Mouse (Mus musculus): ENCODE data around the gene Prkce. TPM values are rescaled to one million over a fixed set of nuclear protein-coding genes. Genes with fewer than 3 reads are reported as not detected.

Gene Prkce
- polyA plus RNA-seq, 1 experiment from 2014 or later: 2.0 TPM

DNA sequence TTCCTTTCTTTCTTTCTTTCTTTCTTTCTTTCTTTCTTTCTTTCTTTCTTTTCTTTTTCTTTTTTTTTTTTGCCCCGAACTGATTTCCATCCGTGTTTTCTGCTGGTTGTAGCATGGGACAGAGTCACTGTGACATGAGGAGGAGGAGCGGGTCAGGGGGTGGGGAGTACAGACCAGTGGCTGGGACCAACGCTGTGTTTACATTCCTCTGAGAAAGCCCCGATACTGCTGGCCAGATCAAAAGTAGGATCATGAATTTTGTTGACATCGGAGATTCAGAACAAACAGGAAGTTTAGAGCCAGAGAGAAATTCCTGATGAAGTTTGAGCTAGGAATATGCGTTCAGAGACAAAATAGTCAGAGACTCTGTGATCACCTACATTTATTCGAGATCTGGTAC lies 405.0 kb downstream of the Prkce start:
- 42% methylated on average over 8 of the region's 8 CpGs for WGBS (ENCODE audit: insufficient replicate concordance)
- DNase-seq (no peak), ATAC-seq (no peak; the same call in 1 of the 2 replicates)
- TF ChIP-seq CTCF (IDR thresholded peaks at IDR 0.05; ENCODE audit: low read depth): no peak
- no peak for TF ChIP-seq EP300 (IDR thresholded peaks at IDR 0.05; ENCODE audit: low read depth)
- H3K4me3 ChIP-seq (ENCODE audit: low read depth, low read length): no peak overlapping the region
- no peaks in the 10 kb centered on the region for H3K9me3 ChIP-seq (ENCODE audit: low read length)
- H3K27ac ChIP-seq (ENCODE audit: low read depth): no peak overlapping the region
- H3K27me3 ChIP-seq (ENCODE audit: insufficient read depth, low read length): no peaks in the 10 kb centered on the region
- 0 out of 2 replicates have a peak, but pooled peaks cover 5% of the 10 kb centered on the region for H3K4me1 ChIP-seq (ENCODE audit: insufficient read depth)
- no peaks in the 10 kb centered on the region for H3K36me3 ChIP-seq (replicated peaks; ENCODE audit: insufficient read depth, low read length)
- 0 out of 2 replicates have a peak overlapping the region, but pooled peaks have one; percentile 7 for H3K4me2 ChIP-seq (ENCODE audit: low read depth, low read length)
- H3K9ac ChIP-seq (replicated peaks): no peak overlapping the region

DNA sequence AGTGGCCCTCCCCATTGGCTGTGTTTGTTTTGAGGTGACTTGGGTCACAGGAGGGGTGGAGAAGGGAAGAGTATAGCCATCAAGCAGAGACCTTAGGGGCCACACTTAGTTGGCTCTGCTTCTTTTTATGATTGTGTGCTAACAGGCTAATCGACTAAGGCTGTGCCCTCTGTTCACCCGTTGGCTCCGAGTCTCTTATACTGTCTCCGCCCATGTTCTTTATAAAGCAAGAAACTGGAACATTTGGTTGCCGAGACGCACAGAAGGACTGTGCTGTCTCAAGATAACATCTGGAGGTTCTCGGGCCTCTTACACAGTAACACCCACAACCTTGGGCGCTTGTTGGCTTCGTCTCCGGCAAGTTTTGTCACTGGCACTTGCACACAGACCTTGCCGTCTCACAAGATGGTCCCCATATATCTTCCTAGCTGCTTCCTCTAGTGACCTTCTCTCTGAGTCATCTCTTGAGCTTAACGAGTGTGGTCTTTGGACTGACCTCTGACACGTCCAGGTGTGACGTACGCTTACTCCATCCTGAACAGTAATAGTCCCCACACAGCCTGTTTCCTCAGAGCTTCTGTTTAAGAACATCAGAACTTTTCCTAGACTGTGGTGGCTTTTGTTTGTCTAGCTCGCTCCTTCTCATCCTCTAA lies 406.1 kb downstream of the Prkce start:
- TF ChIP-seq EP300 (IDR thresholded peaks at IDR 0.05; ENCODE audit: low read depth): no peak
- no peak for TF ChIP-seq CTCF (IDR thresholded peaks at IDR 0.05; ENCODE audit: low read depth)
- Histone ChIP-seq H3K4me2 (ENCODE audit: low read depth, low read length) (no peak overlapping the region), H3K4me1 (ENCODE audit: insufficient read depth) (0 out of 2 replicates have a peak, but pooled peaks cover 5% of the 10 kb centered on the region), H3K9ac (replicated peaks) (no peak overlapping the region), H3K27ac (ENCODE audit: low read depth) (no peak overlapping the region), H3K4me3 (ENCODE audit: low read depth, low read length) (no peak overlapping the region), H3K9me3 (ENCODE audit: low read length) (no peaks in the 10 kb centered on the region), H3K27me3 (ENCODE audit: insufficient read depth, low read length) (no peaks in the 10 kb centered on the region), H3K36me3 (replicated peaks; ENCODE audit: insufficient read depth, low read length) (no peaks in the 10 kb centered on the region)
- WGBS (ENCODE audit: insufficient replicate concordance): 80% methylated on average over 16 of the region's 16 CpGs
- DNase-seq: no peak
- no peak for ATAC-seq

DNA sequence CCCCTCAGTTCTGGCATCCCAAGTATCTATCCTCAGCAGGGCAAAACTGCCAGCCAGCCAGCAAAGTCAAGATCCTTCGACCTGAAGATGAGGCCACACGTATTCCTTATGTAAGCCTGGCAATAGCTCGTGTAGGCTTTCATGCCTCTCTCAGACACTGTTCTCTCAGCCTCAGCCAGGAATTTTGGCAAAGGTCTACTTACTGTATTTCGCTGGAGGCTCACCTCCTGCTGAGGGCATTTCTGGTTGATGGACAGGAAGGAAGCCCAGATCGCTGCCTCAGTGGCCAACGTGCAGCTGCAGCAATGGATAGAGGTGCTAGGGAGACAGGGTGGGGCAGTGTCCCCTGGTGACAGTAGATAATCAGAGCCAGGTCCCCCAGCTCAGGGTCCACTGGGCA lies 413.1 kb downstream of the Prkce start:
- Histone ChIP-seq H3K4me1 (ENCODE audit: insufficient read depth) (no peaks in the 10 kb centered on the region), H3K4me3 (ENCODE audit: low read depth, low read length) (no peak overlapping the region), H3K9ac (replicated peaks) (no peak overlapping the region), H3K36me3 (replicated peaks; ENCODE audit: insufficient read depth, low read length) (no peaks in the 10 kb centered on the region), H3K27me3 (ENCODE audit: insufficient read depth, low read length) (no peaks in the 10 kb centered on the region), H3K4me2 (ENCODE audit: low read depth, low read length) (no peak overlapping the region), H3K9me3 (ENCODE audit: low read length) (no peaks in the 10 kb centered on the region), H3K27ac (ENCODE audit: low read depth) (no peak overlapping the region)
- 75% methylated on average over 6 of the region's 6 CpGs for WGBS (ENCODE audit: insufficient replicate concordance)
- DNase-seq (no peak), ATAC-seq (no peak)
- TF ChIP-seq CTCF (IDR thresholded peaks at IDR 0.05; ENCODE audit: low read depth) (no peak), EP300 (IDR thresholded peaks at IDR 0.05; ENCODE audit: low read depth) (no peak)

DNA sequence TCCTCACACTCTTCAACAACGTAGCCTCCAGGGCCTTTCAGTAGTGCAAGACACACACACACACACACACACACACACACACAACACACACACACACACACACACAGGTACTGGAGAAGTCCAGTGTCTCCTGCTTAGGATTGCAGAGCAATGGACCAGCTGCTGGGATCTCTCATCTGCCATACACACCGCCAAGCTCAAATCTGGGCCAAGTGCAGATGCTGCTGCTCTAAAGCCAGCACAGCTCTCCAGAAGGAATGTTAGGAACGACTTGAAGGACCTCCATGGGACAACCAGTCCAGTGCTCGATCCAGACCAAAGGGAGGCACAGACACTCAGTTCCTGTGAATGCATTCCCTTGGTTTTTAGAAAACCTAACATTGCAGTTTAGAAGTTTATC lies 414.8 kb downstream of the Prkce start:
- H3K9ac ChIP-seq (replicated peaks): no peak overlapping the region
- no peaks in the 10 kb centered on the region for H3K4me1 ChIP-seq (ENCODE audit: insufficient read depth)
- ATAC-seq: no peak
- H3K27me3 ChIP-seq (ENCODE audit: insufficient read depth, low read length): no peaks in the 10 kb centered on the region
- no peaks in the 10 kb centered on the region for H3K36me3 ChIP-seq (replicated peaks; ENCODE audit: insufficient read depth, low read length)
- WGBS (ENCODE audit: insufficient replicate concordance): 68% methylated on average over 4 of the region's 4 CpGs
- H3K27ac ChIP-seq (ENCODE audit: low read depth): no peak overlapping the region
- no peak overlapping the region for H3K4me2 ChIP-seq (ENCODE audit: low read depth, low read length)
- H3K9me3 ChIP-seq (ENCODE audit: low read length): no peaks in the 10 kb centered on the region
- no peak overlapping the region for H3K4me3 ChIP-seq (ENCODE audit: low read depth, low read length)
- DNase-seq: no peak
- no peak for TF ChIP-seq CTCF (IDR thresholded peaks at IDR 0.05; ENCODE audit: low read depth)
- no peak for TF ChIP-seq EP300 (IDR thresholded peaks at IDR 0.05; ENCODE audit: low read depth)

DNA sequence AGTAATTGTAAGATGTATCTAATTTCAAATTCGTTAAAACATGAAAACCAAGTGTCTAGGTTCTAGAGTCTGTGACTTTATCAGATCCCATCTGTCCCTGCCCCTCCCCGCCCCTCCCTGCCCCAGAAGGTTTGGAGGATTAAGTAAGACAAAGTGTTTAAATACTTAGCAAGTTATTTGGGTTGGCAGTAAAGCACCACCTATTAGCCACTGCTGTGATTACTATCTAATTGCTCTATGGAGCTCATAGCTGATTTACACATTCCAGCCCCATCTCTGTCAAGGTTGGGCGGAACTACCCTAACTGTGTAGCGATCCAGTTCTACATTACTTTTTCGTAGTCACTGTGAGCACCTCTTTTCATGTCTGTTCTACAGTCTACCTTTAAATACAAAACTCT lies 418.9 kb downstream of the Prkce start:
- no peak overlapping the region for H3K4me3 ChIP-seq (ENCODE audit: low read depth, low read length)
- no peak for ATAC-seq
- no peaks in the 10 kb centered on the region for H3K36me3 ChIP-seq (replicated peaks; ENCODE audit: insufficient read depth, low read length)
- no peak for TF ChIP-seq CTCF (IDR thresholded peaks at IDR 0.05; ENCODE audit: low read depth)
- no peak for TF ChIP-seq EP300 (IDR thresholded peaks at IDR 0.05; ENCODE audit: low read depth)
- no peak for DNase-seq
- no peak overlapping the region for H3K4me2 ChIP-seq (ENCODE audit: low read depth, low read length)
- H3K9me3 ChIP-seq (ENCODE audit: low read length): no peaks in the 10 kb centered on the region
- WGBS (ENCODE audit: insufficient replicate concordance): 69% methylated on average over 5 of the region's 5 CpGs
- no peaks in the 10 kb centered on the region for H3K27me3 ChIP-seq (ENCODE audit: insufficient read depth, low read length)
- H3K27ac ChIP-seq (ENCODE audit: low read depth): no peak overlapping the region
- no peaks in the 10 kb centered on the region for H3K4me1 ChIP-seq (ENCODE audit: insufficient read depth)
- no peak overlapping the region for H3K9ac ChIP-seq (replicated peaks)

DNA sequence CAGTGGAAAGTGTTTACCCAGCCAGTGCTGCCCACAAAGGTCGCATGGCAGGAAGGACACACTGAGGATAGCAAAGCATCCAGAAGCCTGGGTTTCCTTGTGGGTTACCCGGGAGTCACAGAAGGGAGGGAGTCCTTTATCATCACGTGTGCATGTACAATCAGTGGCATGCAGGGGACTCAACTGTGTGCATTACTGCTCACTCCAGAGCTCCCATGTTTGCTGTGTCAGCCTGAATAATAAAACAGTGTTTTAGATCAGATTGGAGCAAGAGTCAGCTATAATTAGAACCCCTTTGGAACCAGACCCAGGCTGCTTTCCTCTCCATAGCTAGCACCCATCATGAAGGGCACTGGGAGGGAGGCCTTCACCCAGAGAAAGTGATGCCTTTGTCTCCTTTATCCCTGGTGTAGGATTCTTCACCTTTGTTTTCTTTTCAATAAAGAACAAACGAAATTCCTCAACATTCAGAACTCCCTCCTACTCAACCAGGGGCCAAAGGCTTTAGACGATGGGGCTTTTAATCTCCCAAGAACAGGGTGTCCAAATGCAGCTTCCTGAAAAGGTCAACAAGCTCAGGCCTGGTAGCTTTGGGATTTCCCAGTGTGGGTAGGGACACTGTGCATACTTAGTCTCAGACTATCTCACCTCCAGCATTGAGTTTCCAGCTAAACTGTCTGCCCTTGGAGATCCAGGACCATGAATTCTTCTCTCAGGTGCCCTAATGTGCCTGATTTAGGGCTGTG lies 421.3 kb downstream of the Prkce start:
- Histone ChIP-seq H3K9me3 (ENCODE audit: low read length) (no peaks in the 10 kb centered on the region), H3K36me3 (replicated peaks; ENCODE audit: insufficient read depth, low read length) (no peaks in the 10 kb centered on the region), H3K9ac (replicated peaks) (no peak overlapping the region), H3K4me2 (ENCODE audit: low read depth, low read length) (no peak overlapping the region), H3K4me1 (ENCODE audit: insufficient read depth) (no peaks in the 10 kb centered on the region), H3K4me3 (ENCODE audit: low read depth, low read length) (no peak overlapping the region), H3K27ac (ENCODE audit: low read depth) (no peak overlapping the region; the same call in 1 of the 2 replicates), H3K27me3 (ENCODE audit: insufficient read depth, low read length) (no peaks in the 10 kb centered on the region)
- no peak for ATAC-seq
- TF ChIP-seq EP300 (IDR thresholded peaks at IDR 0.05; ENCODE audit: low read depth) (no peak), CTCF (IDR thresholded peaks at IDR 0.05; ENCODE audit: low read depth) (no peak)
- no peak for DNase-seq
- WGBS (ENCODE audit: insufficient replicate concordance): 54% methylated on average over 5 of the region's 5 CpGs
